Mouse (Mus musculus) heart, postnatal 10 days (tissue): Measurements from ENCODE around the gene Zfp658. TPM values are rescaled to one million over a fixed set of nuclear protein-coding genes. Genes with fewer than 3 reads are reported as not detected.

ENCODE experiments used
- DNase-seq, 2 experiments: peaks; one replicate each; pipeline ENCODE4 v3.0.0; 2021
- intact Hi-C: fragments of 180-260 bp; cut with DNase I; formaldehyde crosslinking; loops from one replicate; pipeline ENCODE4 v1.15.1; 2025
- total RNA-seq, 2 experiments: library from RNA; stranded (reverse); gene quantifications; 2 replicates each; pipeline ENCODE4 v1.2.3; 2021

Zfp658 gene
- 1 to 10 TPM in 1 of 2 experiments, under 1 TPM in 1; 0.81 to 1.5 TPM for total RNA-seq

DNA sequence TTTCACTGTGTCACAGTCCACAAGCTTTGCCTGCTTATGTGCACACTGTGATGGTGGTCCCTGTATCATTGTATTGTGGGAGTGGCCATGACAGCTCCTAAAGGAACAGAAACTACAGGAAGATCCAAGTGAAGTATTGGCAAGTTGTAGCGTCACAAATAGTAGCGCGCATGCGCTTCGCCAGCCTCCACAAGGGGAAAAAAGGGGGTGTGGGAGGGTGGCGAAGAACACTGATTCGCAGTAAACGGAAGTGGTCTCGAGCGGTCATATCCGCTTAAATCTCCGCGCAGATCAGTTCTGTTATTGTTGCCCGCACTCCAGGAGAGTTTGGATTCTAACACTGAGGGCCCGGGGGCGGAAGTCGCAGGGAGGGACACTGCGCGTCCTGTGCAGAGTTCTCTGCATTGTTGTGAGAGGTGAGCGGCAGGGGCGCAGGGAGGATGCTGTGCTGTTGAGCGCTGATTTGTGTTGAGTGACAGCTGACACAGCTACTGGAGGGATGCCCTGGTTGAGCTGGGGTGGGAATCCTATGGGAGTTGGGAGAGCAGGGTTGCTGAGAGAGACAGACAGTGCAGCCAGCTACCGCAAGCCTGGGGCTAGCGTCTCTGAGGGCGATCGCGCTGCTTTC, at the start of gene Zfp658:
Gene Zfp658, plus strand, starts transcription at position 251 of the 628 bp plus-strand sequence.
- intact Hi-C loops = loop anchor here (2.0 to 5.0 kb wide), 3 partner anchors 17 to 250 kb away; partner anchors contain the start of genes Zfp715 and Zfp719
- peak; percentile 86 to 88 for DNase-seq

DNA sequence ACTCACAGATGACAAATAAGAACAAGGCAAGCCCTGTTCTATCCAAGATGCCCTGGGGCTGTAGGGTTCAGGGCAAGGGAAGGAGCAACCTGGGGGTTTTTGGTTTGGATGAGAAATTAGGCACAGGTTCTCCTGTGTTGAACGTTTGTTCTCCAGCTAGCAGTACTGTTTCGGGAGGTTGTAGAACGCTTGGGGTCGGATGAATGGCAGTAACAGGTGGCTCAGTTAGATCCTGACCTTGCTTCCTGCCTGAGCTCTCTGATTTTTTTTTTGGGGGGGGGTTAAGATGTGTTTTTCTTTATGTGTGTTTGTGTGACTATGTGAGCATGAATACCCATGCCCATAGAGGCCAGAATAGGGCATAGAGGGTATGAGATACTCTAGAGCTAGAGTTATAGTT, 49.5 kb upstream of the Zfp658 start:
- intact Hi-C loops = no loop called here
- no peak for DNase-seq

DNA sequence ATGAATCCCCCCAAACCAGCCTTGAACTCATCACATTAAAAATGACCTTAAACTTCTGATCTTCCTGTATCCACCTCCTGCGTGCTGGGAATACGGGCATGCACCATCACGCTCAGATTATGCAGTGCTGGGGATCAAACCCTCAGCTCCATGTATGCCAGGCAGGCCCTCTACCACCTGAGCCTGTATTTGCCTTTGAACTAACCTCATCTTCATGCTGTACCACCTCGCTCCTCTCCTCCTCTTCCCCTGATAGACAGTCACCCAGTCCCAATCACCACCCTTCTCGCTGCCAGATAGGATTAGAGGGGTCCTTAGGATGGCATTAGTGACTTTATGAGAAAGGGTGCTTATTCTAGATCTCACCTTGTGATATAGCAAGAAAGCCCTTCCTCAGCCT, 47.0 kb upstream of the Zfp658 start:
- intact Hi-C loops = no loop called here
- no peak for DNase-seq

DNA sequence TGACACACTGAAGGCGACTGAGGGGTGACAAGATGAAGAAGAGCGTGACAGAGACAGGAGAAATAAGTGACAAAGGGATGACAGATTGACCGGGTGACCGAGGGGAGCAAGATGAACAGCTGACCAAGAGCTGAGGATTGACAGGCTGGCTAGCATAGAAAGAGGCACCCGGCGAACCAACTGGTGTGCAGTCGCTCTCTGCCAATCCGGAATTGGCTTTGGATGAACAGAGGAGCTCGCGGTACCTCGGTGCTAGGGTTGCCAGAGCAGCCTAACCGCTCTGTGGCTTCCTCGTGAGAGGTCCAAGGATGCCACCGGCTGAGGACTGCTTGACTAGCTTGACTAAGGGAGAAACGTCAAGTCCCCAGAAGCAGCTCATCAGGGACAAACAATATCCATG, 43.7 kb upstream of the Zfp658 start:
- intact Hi-C loops = no loop called here
- DNase-seq = no peak

DNA sequence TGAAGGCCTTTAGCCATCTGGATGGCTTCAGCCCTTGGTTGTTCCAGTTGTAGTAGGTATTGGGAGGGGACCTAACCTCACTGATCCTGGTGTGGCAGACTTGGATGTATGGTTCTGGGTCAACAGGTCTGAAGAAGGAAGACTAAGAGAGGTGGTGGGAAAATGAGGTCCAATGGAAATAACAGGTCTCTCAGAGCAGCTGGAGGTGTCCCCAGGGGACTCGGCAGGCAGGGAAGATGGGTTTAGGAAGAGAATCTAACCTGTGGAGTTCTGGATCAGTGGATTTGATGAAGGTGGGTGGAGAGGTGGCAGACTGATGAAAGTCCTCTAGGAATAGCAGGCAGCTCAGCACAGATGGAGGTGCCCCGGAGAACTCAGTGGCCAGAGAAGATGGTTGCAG, 39.3 kb upstream of the Zfp658 start:
- intact Hi-C loops = no loop called here

DNA sequence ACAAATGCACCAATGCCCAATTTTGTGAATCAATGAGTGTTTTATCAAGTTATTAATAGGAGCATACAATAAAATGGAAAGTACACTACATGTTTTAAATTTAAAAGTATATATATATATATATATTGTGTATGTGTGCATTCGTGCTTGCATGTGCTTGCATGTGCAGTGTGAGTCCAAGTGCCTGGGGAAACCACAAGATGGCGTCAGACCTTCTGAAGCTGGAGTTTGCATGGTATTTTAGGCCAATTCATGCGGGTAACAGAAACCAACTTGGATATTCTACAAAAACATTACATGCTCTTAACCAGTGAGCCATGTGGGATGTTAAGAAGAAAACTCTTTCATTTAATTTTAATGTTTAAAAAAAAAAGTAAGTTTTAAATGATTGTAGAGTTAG, 36.7 kb upstream of the Zfp658 start:
- intact Hi-C loops = no loop called here
- DNase-seq = peak in 1 of 2 experiments; percentile 13

More for the DNA sequence above, 39.3 kb upstream of the Zfp658 start:
- DNase-seq = no peak

DNA sequence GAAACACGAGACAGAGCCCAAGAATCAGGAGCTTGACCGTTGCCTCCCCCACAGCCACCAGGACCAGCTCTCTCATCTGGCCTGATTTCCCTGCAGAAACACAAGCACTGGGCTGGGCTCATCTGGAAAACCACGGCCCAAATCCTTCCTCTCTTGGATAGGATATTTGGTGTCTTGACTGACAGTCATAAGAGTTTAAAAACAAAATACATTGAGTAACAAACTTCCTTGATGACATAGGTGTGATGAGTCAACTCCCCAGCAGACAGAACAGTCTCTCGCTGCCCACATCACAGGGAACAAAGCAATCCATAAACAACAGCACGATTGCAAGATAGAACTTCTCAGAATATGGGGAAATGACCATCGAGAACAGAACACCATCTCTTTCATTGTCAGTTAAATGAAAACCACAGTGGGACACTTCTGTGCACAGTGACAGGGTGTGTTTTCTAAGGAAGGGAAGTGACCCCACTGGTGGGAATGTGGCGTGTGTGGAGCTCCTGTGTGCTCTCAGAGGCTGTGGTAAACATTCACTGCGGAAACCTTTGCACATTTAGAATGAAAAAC, 31.8 kb upstream of the Zfp658 start:
- DNase-seq = no peak
- intact Hi-C loops = no loop called here

DNA sequence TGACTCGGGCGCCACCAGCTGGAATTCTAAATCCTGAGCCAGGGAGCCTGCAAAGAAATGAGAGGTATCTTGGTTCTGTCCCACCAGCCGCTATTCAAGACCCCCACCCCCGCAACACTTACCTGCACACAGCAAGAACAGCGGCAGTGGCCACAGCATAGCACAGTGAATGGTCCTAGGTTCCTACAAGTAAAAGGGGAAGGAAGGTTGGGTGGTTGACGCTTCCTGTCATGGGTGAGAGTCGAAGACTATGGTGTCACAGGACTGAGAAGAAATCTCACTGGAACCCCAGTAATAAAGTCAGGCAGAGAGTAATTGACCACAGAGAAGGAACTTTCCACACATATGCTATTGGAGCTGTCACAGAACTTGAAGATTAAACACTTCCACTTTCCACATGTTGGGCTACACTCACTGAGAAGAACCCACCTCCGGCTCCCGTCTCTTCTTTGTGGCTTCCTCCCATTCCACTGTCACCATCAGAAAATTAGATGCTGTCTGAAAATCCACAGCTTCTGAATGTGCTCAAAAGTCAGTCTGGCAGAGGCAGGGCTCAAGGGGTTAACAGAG, 29.0 kb upstream of the Zfp658 start:
- peak in 1 of 2 experiments; percentile 9 for DNase-seq
- intact Hi-C loops = no loop called here

DNA sequence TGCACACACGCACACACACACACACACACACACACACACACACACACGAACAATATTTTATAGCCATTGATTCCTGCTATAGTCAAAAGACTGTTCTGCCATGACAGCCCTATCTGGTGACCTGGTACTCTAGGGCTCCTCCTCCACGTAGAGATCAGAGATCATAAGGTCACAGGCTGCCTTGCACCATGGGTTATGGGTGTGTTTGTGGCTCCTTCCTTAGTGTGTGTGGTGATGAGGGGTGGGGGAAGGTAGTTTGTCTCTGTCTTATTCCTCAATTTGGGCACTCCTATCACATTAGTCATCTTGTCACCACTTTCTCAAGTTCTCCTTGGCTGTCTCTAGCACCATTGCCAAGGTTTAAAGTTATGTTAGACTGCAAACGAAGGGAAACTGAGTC, 23.5 kb upstream of the Zfp658 start:
- DNase-seq = no peak
- intact Hi-C loops = no loop called here

DNA sequence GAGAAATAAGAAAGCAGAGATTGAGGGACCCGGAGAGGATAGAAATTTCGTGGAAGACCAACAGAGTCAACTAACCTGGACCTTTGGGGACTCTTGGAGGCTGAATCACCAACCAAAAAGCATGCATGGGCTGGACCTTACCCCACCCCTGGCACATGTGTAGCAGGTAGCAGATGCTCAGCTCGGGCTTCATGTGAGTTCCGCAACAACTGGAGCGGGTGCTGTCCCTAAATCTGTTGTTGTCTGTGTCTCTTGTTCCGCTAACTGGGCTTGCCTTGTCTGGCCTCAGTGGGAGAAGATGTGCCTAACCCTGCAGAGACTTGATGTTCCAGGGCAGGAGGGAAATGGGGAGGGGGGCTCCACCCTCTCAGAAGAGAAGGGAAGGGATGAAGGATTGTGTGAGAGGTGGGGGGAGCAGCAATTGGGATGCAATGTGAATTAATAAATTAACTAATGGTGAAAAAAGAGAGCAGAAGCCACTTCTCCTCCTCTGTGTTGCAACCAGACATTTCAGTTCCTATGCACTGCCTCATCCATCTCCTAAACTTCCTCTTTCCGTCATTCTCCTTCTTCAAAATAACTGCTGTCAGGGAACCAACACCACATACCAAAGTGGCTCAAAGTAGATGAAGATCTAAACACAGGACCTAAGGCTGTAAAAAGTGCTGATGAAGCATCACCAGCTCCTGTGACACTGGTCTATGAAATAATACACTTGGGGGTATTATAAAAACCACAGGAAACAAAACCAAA, 17.7 kb upstream of the Zfp658 start, which contains the start of gene Cd33:
Gene Cd33, minus strand, starts transcription at position 204 of the 753 bp plus-strand sequence.
- intact Hi-C loops = no loop called here
- no peak for DNase-seq

DNA sequence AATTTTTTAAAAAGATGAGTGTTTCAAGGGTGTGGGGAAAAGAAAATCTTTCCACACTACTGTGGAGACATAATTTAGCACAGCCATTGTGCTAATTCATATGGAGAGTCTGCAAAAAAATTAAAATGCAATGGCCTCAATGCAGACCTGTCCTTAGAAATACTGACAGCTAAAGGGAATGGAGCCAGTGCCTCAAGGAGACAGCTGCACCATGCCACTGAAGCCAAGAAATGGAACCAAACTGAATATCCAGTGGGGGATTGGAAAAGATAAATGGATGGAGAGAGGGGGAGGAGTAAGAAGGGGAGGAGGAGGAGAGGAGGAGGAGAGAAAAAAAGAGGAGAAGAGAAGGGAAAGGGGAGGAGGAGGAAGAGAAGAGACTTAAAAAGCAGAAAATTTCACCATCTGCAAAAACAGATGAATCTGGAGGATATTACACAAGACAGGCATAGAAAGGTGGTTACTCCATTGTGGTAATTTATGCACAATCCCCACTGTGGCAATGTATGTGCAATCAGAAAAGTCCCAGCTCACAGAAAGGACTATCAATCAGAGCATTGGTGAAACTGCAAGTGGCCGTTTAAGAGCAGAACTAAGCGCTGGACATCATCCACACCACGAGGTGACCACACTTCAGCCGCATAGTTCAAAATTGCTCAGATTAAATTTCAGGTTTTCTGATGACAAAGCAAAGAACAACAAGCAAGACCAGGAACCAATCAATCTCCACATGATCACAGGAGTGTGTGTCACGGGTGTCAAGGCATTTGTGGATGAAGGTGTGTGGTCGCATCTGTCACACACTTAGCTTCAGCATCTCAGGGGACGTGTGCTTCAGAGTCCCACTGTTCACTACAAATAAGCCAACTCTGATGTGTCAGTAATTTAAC, 16.2 kb upstream of the Zfp658 start:
- DNase-seq = no peak
- intact Hi-C loops = no loop called here

DNA sequence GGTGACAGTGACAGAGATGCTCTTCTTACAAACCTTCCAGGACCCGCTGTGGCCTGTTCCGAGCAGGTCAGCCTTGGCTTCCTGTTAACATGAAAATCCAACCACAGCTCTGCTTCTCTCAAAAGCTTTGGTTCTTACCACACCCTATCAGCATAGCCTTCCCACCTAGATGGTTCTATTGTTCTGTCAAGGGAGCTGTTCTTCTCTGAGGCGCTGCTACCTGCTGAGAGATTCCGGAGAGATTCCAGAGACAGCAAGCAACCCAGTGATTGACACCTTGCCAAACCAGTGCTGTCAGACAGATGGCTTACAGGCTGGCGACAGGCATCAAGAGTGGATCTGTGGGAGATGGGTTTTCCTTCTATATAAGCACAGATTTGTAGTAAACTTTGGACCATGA, 14.4 kb upstream of the Zfp658 start:
- DNase-seq = no peak

DNA sequence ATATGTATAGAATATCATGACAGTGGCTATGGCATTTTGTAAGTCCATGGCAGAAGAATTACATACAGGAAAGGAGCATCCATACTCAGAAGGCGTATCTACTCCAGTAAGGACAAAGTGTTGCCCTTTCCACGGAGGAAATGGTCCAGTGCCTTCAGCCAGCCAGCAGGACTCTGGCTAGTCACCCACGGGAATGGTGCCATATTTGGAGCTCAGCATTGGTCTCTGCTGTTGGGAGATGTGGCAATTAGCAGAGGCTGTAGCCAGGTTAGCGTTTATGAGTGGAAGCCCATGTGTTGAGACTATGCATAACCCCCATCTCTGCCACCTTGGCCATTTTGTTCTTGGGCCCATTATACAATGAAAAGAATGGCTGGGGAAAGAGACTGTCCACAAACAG, 13.8 kb upstream of the Zfp658 start:
- DNase-seq = no peak
- intact Hi-C loops = no loop called here

More for the DNA sequence above, 14.4 kb upstream of the Zfp658 start:
- intact Hi-C loops = no loop called here

DNA sequence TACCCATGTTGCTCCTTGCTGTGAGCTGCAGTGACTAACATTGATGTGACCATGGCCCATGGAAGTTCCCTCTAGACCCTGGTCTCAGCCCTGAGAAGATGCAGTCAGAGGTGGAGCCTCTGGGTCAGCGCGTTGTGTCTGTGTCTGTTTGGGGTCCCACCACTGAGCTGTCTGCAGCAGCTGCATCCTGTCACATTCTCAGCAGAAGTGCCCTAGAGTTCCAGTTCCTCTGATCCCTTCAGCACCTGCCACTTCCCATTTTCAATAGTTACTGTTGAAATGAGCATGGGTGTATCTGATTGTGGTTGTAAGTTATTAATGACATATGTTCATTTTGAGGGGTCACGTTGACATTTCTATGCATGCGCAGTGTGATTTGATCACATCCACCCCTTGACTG, 8.9 kb upstream of the Zfp658 start:
- intact Hi-C loops = no loop called here
- DNase-seq = peak; percentile 24 to 25

DNA sequence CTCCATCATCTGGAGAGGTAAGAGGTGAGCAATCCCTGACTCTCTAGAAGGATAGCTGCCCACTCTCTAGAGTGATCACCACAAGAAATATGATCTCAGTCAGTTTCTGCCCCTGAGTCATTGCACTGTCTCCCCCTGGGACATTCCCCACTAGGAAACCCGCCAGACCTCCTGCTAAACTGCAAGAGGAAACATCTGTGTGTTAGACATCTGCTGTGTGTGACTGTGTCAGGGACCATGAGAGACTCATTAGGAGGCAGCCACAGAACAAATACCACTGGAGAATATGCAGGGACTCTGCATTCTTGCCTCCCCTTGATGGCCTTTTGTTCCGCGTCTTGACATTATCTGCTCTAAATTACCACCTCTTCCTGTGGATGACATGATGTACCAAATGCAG, 7.5 kb upstream of the Zfp658 start:
- intact Hi-C loops = no loop called here
- peak; percentile 83 to 85 for DNase-seq

DNA sequence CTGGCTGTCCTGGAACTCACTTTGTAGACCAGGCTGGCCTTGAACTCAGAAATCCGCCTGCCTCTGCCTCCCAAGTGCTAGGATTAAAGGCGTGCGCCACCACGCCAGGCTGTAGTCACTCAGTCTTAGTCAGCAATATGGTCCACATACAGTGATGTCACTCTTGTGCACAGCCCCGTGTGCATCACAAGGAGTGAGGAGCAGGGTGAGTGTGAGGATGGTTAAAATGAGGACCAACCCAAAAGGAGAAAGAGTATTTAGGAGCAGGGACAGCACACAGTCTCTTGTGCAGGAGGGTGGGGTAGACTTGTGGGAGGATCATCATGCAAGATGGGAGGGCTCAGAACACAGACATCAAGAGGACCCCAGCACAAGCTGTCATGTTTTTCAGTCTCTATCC, 6.7 kb upstream of the Zfp658 start:
- intact Hi-C loops = no loop called here
- no peak for DNase-seq

DNA sequence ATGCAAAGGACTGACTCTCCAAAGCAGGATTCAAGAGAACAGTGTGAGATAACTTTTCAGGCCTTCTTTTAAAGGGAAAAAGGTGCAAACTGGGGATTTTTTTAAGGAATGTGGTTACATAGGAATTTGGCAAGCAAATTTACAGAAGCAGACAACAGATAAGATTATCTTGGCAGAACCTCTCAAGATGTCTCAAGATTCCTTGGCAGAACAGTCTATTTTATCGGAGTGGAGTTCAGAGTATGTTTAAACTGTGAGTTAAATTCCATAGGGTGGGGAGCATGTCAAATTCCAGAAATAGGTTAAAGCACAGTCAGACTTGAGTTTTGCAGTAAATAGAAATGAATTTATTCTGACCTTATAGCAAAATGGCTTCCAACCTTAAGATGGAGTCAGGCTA, 5.2 kb upstream of the Zfp658 start:
- intact Hi-C loops = no loop called here

DNA sequence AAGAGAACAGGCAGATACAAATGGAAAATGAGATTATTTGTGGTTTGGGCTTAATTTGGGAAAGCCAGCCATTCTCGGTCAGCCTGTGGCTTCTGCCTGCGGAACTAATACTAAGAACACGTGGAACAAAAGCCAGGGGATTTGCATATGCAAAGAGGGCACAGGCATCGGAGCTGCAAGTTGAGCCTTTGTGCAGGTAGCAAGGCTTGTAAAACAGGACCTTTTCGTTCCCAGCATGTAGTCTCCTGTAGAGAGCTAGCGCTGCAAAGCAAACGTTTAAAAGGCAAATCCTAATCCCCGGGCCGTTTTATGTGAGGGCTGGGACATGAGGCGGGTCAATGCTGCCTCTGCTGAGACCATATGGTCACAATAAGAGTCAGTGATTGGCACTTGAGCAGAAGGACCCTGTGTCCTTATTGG, 605 bp downstream of the Zfp658 start:
- intact Hi-C loops = loop anchor here (2.0 to 5.0 kb wide), 3 partner anchors 16 to 250 kb away; partner anchors contain the start of genes Zfp715 and Zfp719
- DNase-seq = no peak

More for the DNA sequence above, 5.2 kb upstream of the Zfp658 start:
- DNase-seq = no peak

DNA sequence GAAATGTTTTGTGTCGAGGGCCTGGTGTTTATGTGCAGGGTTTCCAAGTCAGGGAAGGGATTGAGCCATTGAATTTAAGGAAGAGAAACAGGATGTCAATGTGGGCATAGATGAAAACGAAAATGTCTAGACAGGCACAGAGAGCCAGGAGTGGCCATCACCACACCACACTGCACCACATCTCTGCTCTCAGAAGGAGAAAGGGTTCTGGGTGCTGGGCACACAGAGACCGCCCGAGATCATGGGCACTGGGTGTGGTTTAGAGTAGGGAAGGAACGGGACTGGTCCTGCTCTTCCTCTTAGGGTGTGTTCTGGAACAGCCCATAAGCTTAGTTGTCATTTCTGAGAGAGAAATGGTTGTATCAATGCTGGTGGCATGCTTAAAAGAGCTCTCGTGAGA, 1.2 kb downstream of the Zfp658 start:
- intact Hi-C loops = loop anchor here (2.0 to 5.0 kb wide), 3 partner anchors 16 to 251 kb away; partner anchors contain the start of genes Zfp715 and Zfp719
- no peak for DNase-seq

DNA sequence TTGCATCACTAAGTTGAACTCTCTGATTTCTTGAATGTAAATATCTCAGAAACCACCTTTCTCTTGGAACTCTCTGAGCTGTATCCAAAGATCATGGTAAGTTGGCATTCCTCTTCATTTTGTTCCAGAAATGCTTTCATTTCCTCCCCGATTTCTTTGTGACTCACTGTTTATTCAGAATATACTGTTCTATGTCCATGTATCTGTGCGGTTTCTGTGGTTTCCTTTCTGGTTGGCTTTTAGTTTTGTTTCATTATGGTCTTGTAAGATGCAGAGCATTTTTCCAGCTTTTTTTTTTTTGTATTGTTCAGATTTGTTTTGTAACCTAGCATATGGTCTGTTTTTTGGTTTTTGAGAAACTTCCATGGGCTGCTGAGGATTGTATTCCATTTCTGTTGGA, 9.2 kb downstream of the Zfp658 start:
- no peak for DNase-seq
- intact Hi-C loops = no loop called here
